Mouse (Mus musculus) cortical plate, adult 2 months (tissue): ENCODE results near the gene Fat1.

Source experiments
- CTCF ChIP-seq: fragments of 200-500 bp; IDR thresholded peaks from 2 replicates; pipeline ENCODE4 v1.5.1; 2011; ENCODE audit warnings: mild to moderate bottlenecking, control low read depth, low read length; ENCODE audit not compliant: insufficient read depth; ENCODE audit errors: extremely low read depth
- POLR2A ChIP-seq: fragments of 200-500 bp; IDR thresholded peaks from 2 replicates; pipeline ENCODE4 v1.6.1; 2011; ENCODE audit warnings: mild to moderate bottlenecking, low read length, control low read depth; ENCODE audit not compliant: insufficient read depth; ENCODE audit errors: extremely low read depth

DNA sequence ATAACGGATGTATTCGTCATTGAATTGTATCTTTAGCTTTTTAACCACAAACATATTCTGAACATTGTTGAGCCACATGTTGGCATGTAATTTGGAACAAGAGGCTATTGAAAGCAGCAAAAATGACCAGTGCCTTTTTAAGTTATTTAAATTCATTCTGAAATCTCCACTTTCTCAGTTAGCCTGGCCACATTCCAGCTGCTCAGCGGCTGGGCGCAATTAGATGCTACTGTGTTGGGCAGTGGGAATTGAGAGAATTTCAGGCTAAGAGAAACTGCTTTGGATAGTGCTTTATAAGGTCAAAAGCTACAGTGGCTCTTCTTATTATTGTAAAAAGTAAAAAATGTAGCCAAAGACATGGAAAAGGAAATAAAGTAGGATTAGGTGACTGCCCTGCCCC lies 67.4 kb downstream of the Fat1 start:
- TF ChIP-seq POLR2A (no peak), CTCF (no peak)
